Mouse (Mus musculus): Measurements from ENCODE around the gene Cnn3. TPM values are rescaled to one million over a fixed set of nuclear protein-coding genes. Genes with fewer than 3 reads are reported as not detected.

The Cnn3 gene
- total and polyA plus RNA-seq, 2 experiments from 2014 or later: 122 to 181 TPM

DNA sequence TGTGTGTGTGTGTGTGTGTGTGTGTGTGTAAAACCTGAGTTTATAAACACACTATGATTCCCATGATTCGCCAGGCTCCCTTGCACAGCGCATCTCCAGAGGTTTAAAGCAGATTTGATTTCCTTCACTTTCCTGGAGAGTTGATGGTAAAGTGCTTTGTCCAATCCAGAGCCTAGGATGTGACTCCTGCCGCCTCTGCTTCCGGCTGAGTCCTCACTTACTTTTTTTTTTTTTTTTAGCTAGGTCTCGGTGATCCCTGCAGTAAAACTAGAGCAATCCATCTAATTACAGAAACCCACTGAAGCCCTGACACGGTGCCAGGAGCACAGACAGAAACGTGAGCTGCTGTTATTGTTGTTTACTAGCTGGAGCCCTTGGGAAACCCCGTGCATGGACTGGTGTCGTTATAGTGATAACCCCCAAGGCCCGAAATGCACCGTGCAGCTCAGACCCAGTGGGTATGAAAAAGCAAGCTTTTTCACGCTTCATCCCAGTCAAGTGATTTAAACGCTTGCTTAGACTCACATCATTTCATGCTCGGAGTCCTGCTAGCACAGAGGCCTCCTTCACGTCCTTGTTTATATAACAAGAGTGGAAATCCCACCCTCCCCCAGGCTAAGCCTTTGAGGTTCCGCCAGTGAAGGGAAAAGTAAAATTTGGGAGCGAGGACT lies 36.3 kb upstream of the Cnn3 start:
- Histone ChIP-seq H3K4me1 (ENCODE audit: insufficient read depth, low read length) (no peaks in the 10 kb centered on the region; the same call in 1 of the 2 replicates), H3K27me3 (ENCODE audit: insufficient read depth, low read length) (no peaks in the 10 kb centered on the region), H3K36me3 (ENCODE audit: insufficient read depth, low read length) (no peaks in the 10 kb centered on the region), H3K27ac (ENCODE audit: low read depth, low read length) (no peak overlapping the region), H3K9me3 (ENCODE audit: low read length) (no peaks in the 10 kb centered on the region), H3K9ac (replicated peaks; ENCODE audit: low read length, poor library complexity, severe bottlenecking) (no peak overlapping the region), H3K4me2 (ENCODE audit: low read depth, low read length, poor library complexity, severe bottlenecking) (peak overlapping the region; percentile 38), H3K4me3 (ENCODE audit: low read depth, low read length) (peak overlapping the region; percentile 5; the same call in 1 of the 2 replicates)
- ATAC-seq (ENCODE audit: low FRiP score): peak; percentile 76
- DNase-seq (ENCODE audit: low spot score): peak; percentile 81
- no peak for TF ChIP-seq CTCF (IDR thresholded peaks at IDR 0.05)
- 11% methylated on average over 17 of the region's 17 CpGs for WGBS

DNA sequence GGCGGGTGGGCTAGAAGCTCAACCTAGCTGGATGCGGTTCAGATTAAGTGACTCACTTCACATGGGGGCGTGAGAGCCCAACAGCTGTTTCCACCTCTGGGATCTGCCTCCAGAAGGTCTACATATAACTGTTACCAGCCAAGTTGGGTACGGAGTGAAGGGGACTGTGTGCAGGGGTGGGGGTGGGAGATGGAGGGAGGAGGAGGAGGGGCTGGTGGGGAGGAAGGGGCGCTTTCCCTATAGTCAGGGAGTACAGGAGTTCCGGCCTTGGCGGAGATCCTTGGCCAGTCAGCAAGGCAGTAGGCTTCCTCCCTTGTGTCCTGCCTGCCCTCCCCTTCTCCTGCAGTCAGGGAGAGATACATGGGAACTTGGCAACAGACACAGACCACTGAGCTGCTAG lies 35.6 kb upstream of the Cnn3 start:
- WGBS: 19% methylated on average over 7 of the region's 7 CpGs
- ATAC-seq (ENCODE audit: low FRiP score) (0 out of 2 replicates have a peak, but pooled peaks have one; percentile 19), DNase-seq (ENCODE audit: low spot score) (no peak)

DNA sequence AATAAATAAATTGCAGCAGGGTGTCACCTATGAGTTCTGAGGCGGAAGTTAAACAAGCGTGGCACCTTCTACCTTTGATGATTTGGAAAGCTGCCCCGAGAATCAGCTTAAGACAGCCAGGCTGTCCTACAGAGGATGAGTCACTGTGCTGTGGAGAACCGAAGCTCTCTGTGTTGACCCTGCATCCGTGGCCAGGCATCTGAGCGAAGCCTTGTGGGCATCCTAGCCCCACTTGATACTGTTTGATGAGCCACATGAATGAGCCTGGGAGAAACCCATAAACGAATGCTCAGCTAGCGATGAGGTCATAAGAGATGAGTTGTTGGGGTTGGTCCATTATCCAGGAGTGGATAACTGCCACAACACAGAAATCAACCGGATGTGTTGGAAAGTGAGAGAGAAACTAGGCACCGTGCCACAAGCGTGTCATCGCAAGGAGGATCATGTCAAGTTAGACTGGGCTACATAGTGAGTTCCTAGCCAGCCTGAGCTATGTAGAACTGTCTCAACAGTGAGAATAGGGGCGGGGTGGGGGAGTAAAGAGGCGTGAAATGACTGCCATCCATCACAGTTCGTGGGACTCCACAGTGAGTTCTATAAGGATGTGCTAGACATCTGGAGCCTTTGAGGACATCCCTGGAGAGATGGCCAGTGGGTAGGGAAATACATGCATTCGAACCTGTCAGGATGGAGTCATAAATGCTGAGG lies 30.6 kb upstream of the Cnn3 start:
- DNase-seq (ENCODE audit: low spot score) (no peak), ATAC-seq (ENCODE audit: low FRiP score) (no peak)
- Histone ChIP-seq H3K27ac (ENCODE audit: low read depth, low read length) (no peak overlapping the region), H3K27me3 (ENCODE audit: insufficient read depth, low read length) (no peaks in the 10 kb centered on the region), H3K9me3 (ENCODE audit: low read length) (no peaks in the 10 kb centered on the region), H3K36me3 (ENCODE audit: insufficient read depth, low read length) (no peaks in the 10 kb centered on the region), H3K4me1 (ENCODE audit: insufficient read depth, low read length) (no peaks in the 10 kb centered on the region; the same call in 1 of the 2 replicates), H3K4me3 (ENCODE audit: low read depth, low read length) (no peak overlapping the region), H3K4me2 (ENCODE audit: low read depth, low read length, poor library complexity, severe bottlenecking) (no peak overlapping the region), H3K9ac (replicated peaks; ENCODE audit: low read length, poor library complexity, severe bottlenecking) (no peak overlapping the region)
- no peak for TF ChIP-seq CTCF (IDR thresholded peaks at IDR 0.05)
- 89% methylated on average over 16 of the region's 16 CpGs for WGBS

More for the DNA sequence above, 35.6 kb upstream of the Cnn3 start:
- peak overlapping the region; percentile 38; the same call in 1 of the 2 replicates for H3K4me2 ChIP-seq (ENCODE audit: low read depth, low read length, poor library complexity, severe bottlenecking)
- H3K9me3 ChIP-seq (ENCODE audit: low read length): no peaks in the 10 kb centered on the region
- H3K9ac ChIP-seq (replicated peaks; ENCODE audit: low read length, poor library complexity, severe bottlenecking): no peak overlapping the region
- no peak overlapping the region for H3K27ac ChIP-seq (ENCODE audit: low read depth, low read length)
- H3K4me3 ChIP-seq (ENCODE audit: low read depth, low read length): no peak overlapping the region
- no peaks in the 10 kb centered on the region; the same call in 1 of the 2 replicates for H3K4me1 ChIP-seq (ENCODE audit: insufficient read depth, low read length)
- TF ChIP-seq CTCF (IDR thresholded peaks at IDR 0.05): no peak
- no peaks in the 10 kb centered on the region for H3K27me3 ChIP-seq (ENCODE audit: insufficient read depth, low read length)
- H3K36me3 ChIP-seq (ENCODE audit: insufficient read depth, low read length): no peaks in the 10 kb centered on the region

DNA sequence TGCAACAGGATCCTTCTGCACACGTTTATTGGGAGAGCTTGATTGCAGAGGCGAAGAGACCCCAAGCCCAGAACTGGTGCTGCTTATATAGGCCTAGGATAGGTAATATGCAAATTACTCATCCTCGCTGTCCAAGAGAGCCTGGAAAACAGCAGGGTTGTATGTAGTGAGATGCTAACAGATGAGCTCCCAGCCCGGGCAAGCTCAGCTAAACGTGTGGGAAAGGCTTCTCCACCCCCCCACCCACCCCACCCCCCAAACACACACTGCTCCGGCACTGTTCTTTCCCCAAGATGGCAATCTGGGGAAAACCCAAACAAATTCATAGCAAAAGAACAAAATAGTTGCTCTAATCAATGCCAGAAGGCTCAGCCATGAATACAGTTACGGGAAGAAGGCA lies 29.7 kb upstream of the Cnn3 start:
- H3K4me2 ChIP-seq (ENCODE audit: low read depth, low read length, poor library complexity, severe bottlenecking): no peak overlapping the region
- ATAC-seq (ENCODE audit: low FRiP score) (no peak), DNase-seq (ENCODE audit: low spot score) (no peak)
- H3K4me1 ChIP-seq (ENCODE audit: insufficient read depth, low read length): no peaks in the 10 kb centered on the region
- no peak overlapping the region for H3K4me3 ChIP-seq (ENCODE audit: low read depth, low read length)
- no peaks in the 10 kb centered on the region for H3K9me3 ChIP-seq (ENCODE audit: low read length)
- 80% methylated on average over 7 of the region's 7 CpGs for WGBS
- H3K9ac ChIP-seq (replicated peaks; ENCODE audit: low read length, poor library complexity, severe bottlenecking): no peak overlapping the region
- no peaks in the 10 kb centered on the region for H3K27me3 ChIP-seq (ENCODE audit: insufficient read depth, low read length)
- H3K36me3 ChIP-seq (ENCODE audit: insufficient read depth, low read length): no peaks in the 10 kb centered on the region
- no peak overlapping the region for H3K27ac ChIP-seq (ENCODE audit: low read depth, low read length)
- no peak for TF ChIP-seq CTCF (IDR thresholded peaks at IDR 0.05)

DNA sequence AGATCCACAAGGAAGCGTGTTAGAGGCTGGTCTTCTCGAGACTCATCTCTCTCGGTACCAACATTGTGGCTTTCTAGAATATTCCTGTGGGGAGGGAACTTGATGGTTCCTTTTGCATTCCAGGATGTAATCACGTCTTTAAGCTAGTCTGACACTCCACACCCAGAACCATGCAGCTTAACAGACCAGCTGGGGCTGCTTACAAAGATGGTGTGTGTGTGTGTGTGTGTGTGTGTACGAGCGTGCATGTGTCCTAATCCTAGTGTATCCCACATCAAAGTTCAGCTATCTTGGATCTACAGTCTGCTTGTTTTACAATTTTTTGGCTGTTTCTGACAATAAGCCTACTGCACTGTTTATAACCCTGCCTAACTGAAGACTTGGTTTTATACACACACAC lies 29.3 kb upstream of the Cnn3 start:
- no peak for TF ChIP-seq CTCF (IDR thresholded peaks at IDR 0.05)
- Histone ChIP-seq H3K27ac (ENCODE audit: low read depth, low read length) (no peak overlapping the region), H3K4me2 (ENCODE audit: low read depth, low read length, poor library complexity, severe bottlenecking) (no peak overlapping the region), H3K36me3 (ENCODE audit: insufficient read depth, low read length) (no peaks in the 10 kb centered on the region), H3K9me3 (ENCODE audit: low read length) (no peaks in the 10 kb centered on the region), H3K27me3 (ENCODE audit: insufficient read depth, low read length) (no peaks in the 10 kb centered on the region), H3K4me1 (ENCODE audit: insufficient read depth, low read length) (no peaks in the 10 kb centered on the region), H3K9ac (replicated peaks; ENCODE audit: low read length, poor library complexity, severe bottlenecking) (no peak overlapping the region), H3K4me3 (ENCODE audit: low read depth, low read length) (no peak overlapping the region)
- DNase-seq (ENCODE audit: low spot score) (no peak), ATAC-seq (ENCODE audit: low FRiP score) (no peak)
- WGBS: 80% methylated on average over 6 of the region's 6 CpGs

DNA sequence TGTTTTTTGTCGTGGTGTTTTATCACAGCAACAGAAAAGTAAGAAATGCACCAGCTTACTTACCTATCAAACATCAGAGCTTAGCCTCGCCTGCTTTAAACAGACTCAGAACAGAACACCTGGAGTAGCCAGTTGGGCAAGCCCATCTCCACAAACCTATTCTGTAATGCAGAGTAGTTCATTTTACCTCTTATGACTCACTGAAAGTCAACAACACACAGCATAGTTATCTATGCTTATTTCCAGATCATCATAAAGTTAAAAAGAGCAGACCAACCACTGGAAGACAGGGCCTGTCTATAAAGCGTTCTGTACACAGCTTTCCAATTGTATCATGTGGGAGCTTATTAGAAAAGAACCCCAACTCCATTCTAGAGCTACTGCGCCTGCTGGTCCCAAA lies 24.9 kb upstream of the Cnn3 start:
- DNase-seq (ENCODE audit: low spot score) (no peak), ATAC-seq (ENCODE audit: low FRiP score) (no peak)
- no peak overlapping the region for H3K4me3 ChIP-seq (ENCODE audit: low read depth, low read length)
- H3K9ac ChIP-seq (replicated peaks; ENCODE audit: low read length, poor library complexity, severe bottlenecking): no peak overlapping the region
- H3K9me3 ChIP-seq (ENCODE audit: low read length): no peaks in the 10 kb centered on the region
- H3K27me3 ChIP-seq (ENCODE audit: insufficient read depth, low read length): no peaks in the 10 kb centered on the region
- H3K4me1 ChIP-seq (ENCODE audit: insufficient read depth, low read length): no peaks in the 10 kb centered on the region
- no peak overlapping the region for H3K27ac ChIP-seq (ENCODE audit: low read depth, low read length)
- H3K36me3 ChIP-seq (ENCODE audit: insufficient read depth, low read length): no peaks in the 10 kb centered on the region
- WGBS: 82% methylated on average over 4 of the region's 4 CpGs
- H3K4me2 ChIP-seq (ENCODE audit: low read depth, low read length, poor library complexity, severe bottlenecking): no peak overlapping the region
- TF ChIP-seq CTCF (IDR thresholded peaks at IDR 0.05): no peak
